Mouse (Mus musculus): ENCODE measurements around the gene Tbx3. TPM values are rescaled to one million over a fixed set of nuclear protein-coding genes. Genes with fewer than 3 reads are reported as not detected.
A peak's percentile ranks its signal among the peaks of the same experiment; 100 is the strongest.

Tbx3 gene
- polyA plus RNA-seq, 1 experiment, result 672 TPM

GRCm38 (mm10) chr5:119688306-119688705 lies 17.8 kb downstream of the Tbx3 start:
- Histone ChIP-seq H3K4me1 (ENCODE audit: control insufficient read depth, insufficient read depth, insufficient read length, low read length) (peaks cover 13% of the 10 kb centered on the region), H3K27ac (ENCODE audit: insufficient read depth, low read depth, low read length) (no peak overlapping the region), H3K27me3 (ENCODE audit: control insufficient read depth, insufficient read depth, low read length) (no peaks in the 10 kb centered on the region), H3K4me3 (ENCODE audit: low read depth, low read length) (no peak overlapping the region), H3K36me3 (ENCODE audit: control insufficient read depth, insufficient read depth, low read length) (peaks cover 9% of the 10 kb centered on the region)
- no peak for TF ChIP-seq POLR2A (IDR thresholded peaks at IDR 0.05; ENCODE audit: low read depth, low read length)
- no peak for TF ChIP-seq CTCF (IDR thresholded peaks at IDR 0.05; ENCODE audit: extremely low read depth, insufficient read length, insufficient replicate concordance, low read depth, low read length)
- WGBS, result 74% methylated on average over 3 of the region's 3 CpGs

GRCm38 (mm10) chr5:119688914-119689420 lies 18.5 kb downstream of the Tbx3 start:
- TF ChIP-seq CTCF (IDR thresholded peaks at IDR 0.05; ENCODE audit: extremely low read depth, insufficient read length, insufficient replicate concordance, low read depth, low read length), result no peak
- no peak for TF ChIP-seq POLR2A (IDR thresholded peaks at IDR 0.05; ENCODE audit: low read depth, low read length)
- Histone ChIP-seq H3K27me3 (ENCODE audit: control insufficient read depth, insufficient read depth, low read length) (no peaks in the 10 kb centered on the region), H3K27ac (ENCODE audit: insufficient read depth, low read depth, low read length) (no peak overlapping the region), H3K36me3 (ENCODE audit: control insufficient read depth, insufficient read depth, low read length) (peaks cover 5% of the 10 kb centered on the region), H3K4me3 (ENCODE audit: low read depth, low read length) (no peak overlapping the region), H3K4me1 (ENCODE audit: control insufficient read depth, insufficient read depth, insufficient read length, low read length) (peaks cover 13% of the 10 kb centered on the region)
- WGBS, result 77% methylated on average over 8 of the region's 8 CpGs

- TF ChIP-seq CTCF (IDR thresholded peaks at IDR 0.05; ENCODE audit: extremely low read depth, insufficient read length, insufficient replicate concordance, low read depth, low read length) (no peak), POLR2A (IDR thresholded peaks at IDR 0.05; ENCODE audit: low read depth, low read length) (no peak)
- 63% methylated on average over 3 of the region's 3 CpGs for WGBS
- H3K4me1 ChIP-seq (ENCODE audit: control insufficient read depth, insufficient read depth, insufficient read length, low read length), result peaks cover 13% of the 10 kb centered on the region
- no peak overlapping the region for H3K4me3 ChIP-seq (ENCODE audit: low read depth, low read length)
- no peak overlapping the region for H3K27ac ChIP-seq (ENCODE audit: insufficient read depth, low read depth, low read length)
- H3K27me3 ChIP-seq (ENCODE audit: control insufficient read depth, insufficient read depth, low read length), result no peaks in the 10 kb centered on the region
- H3K36me3 ChIP-seq (ENCODE audit: control insufficient read depth, insufficient read depth, low read length), result peaks cover 2% of the 10 kb centered on the region; the same call in 1 of the 2 replicates
Observed at GRCm38 (mm10) chr5:119689501-119689900, 19.0 kb downstream of the Tbx3 start.

- Histone ChIP-seq H3K4me3 (ENCODE audit: low read depth, low read length) (peak overlapping the region; percentile 26), H3K27me3 (ENCODE audit: control insufficient read depth, insufficient read depth, low read length) (no peaks in the 10 kb centered on the region), H3K36me3 (ENCODE audit: control insufficient read depth, insufficient read depth, low read length) (no peaks in the 10 kb centered on the region), H3K27ac (ENCODE audit: insufficient read depth, low read depth, low read length) (no peak overlapping the region), H3K4me1 (ENCODE audit: control insufficient read depth, insufficient read depth, insufficient read length, low read length) (peaks cover 8% of the 10 kb centered on the region)
- WGBS, result 1% methylated on average over 13 of the region's 13 CpGs
- TF ChIP-seq POLR2A (IDR thresholded peaks at IDR 0.05; ENCODE audit: low read depth, low read length) (no peak), CTCF (IDR thresholded peaks at IDR 0.05; ENCODE audit: extremely low read depth, insufficient read length, insufficient replicate concordance, low read depth, low read length) (peak; percentile 86)
Observed at GRCm38 (mm10) chr5:119691075-119691474, 20.6 kb downstream of the Tbx3 start.

GRCm38 (mm10) chr5:119692425-119692824 lies 22.0 kb downstream of the Tbx3 start:
- whole genome bisulfite sequencing, result 32% methylated on average over 6 of the region's 6 CpGs

GRCm38 (mm10) chr5:119694914-119695313 lies 24.4 kb downstream of the Tbx3 start:
- H3K27ac ChIP-seq (ENCODE audit: insufficient read depth, low read depth, low read length), result no peak overlapping the region
- H3K36me3 ChIP-seq (ENCODE audit: control insufficient read depth, insufficient read depth, low read length), result no peaks in the 10 kb centered on the region
- WGBS, result 60% methylated on average over 8 of the region's 8 CpGs
- peaks cover 3% of the 10 kb centered on the region; the same call in 1 of the 2 replicates for H3K4me1 ChIP-seq (ENCODE audit: control insufficient read depth, insufficient read depth, insufficient read length, low read length)
- H3K27me3 ChIP-seq (ENCODE audit: control insufficient read depth, insufficient read depth, low read length), result no peaks in the 10 kb centered on the region
- no peak for TF ChIP-seq CTCF (IDR thresholded peaks at IDR 0.05; ENCODE audit: extremely low read depth, insufficient read length, insufficient replicate concordance, low read depth, low read length)
- TF ChIP-seq POLR2A (IDR thresholded peaks at IDR 0.05; ENCODE audit: low read depth, low read length), result no peak
- no peak overlapping the region for H3K4me3 ChIP-seq (ENCODE audit: low read depth, low read length)

More at GRCm38 (mm10) chr5:119692425-119692824, 22.0 kb downstream of the Tbx3 start:
- peak; percentile 39; the same call in 1 of the 2 replicates for TF ChIP-seq CTCF (IDR thresholded peaks at IDR 0.05; ENCODE audit: extremely low read depth, insufficient read length, insufficient replicate concordance, low read depth, low read length)
- no peak for TF ChIP-seq POLR2A (IDR thresholded peaks at IDR 0.05; ENCODE audit: low read depth, low read length)
- no peaks in the 10 kb centered on the region for H3K27me3 ChIP-seq (ENCODE audit: control insufficient read depth, insufficient read depth, low read length)
- peaks cover 3% of the 10 kb centered on the region; the same call in 1 of the 2 replicates for H3K4me1 ChIP-seq (ENCODE audit: control insufficient read depth, insufficient read depth, insufficient read length, low read length)
- H3K4me3 ChIP-seq (ENCODE audit: low read depth, low read length), result no peak overlapping the region
- H3K27ac ChIP-seq (ENCODE audit: insufficient read depth, low read depth, low read length), result no peak overlapping the region
- H3K36me3 ChIP-seq (ENCODE audit: control insufficient read depth, insufficient read depth, low read length), result no peaks in the 10 kb centered on the region

GRCm38 (mm10) chr5:119703031-119703430 lies 32.6 kb downstream of the Tbx3 start:
- no peaks in the 10 kb centered on the region for H3K36me3 ChIP-seq (ENCODE audit: control insufficient read depth, insufficient read depth, low read length)
- no peaks in the 10 kb centered on the region for H3K4me1 ChIP-seq (ENCODE audit: control insufficient read depth, insufficient read depth, insufficient read length, low read length)
- TF ChIP-seq POLR2A (IDR thresholded peaks at IDR 0.05; ENCODE audit: low read depth, low read length) (no peak), CTCF (IDR thresholded peaks at IDR 0.05; ENCODE audit: extremely low read depth, insufficient read length, insufficient replicate concordance, low read depth, low read length) (no peak)
- 75% methylated on average over 1 of the region's 1 CpGs for WGBS
- H3K4me3 ChIP-seq (ENCODE audit: low read depth, low read length), result no peak overlapping the region
- no peak overlapping the region for H3K27ac ChIP-seq (ENCODE audit: insufficient read depth, low read depth, low read length)
- peaks cover 19% of the 10 kb centered on the region for H3K27me3 ChIP-seq (ENCODE audit: control insufficient read depth, insufficient read depth, low read length)

Data from small intestine, adult 2 months (tissue).